In genomic region chr12:17486062-17486770, GRCm38 (mm10) we compare ENCODE assay signal across 16 mouse cellular contexts. TPM values are rescaled to one million over a fixed set of nuclear protein-coding genes. Genes with fewer than 3 reads are reported as not detected.
A peak's percentile ranks its signal among the peaks of the same experiment; 100 is the strongest.
DNase-seq lines count a peak whose midpoint lies in the region; ATAC-seq and TF ChIP-seq lines count a peak whose summit lies in the region.
"Had no signal": no experiment of that assay in that cellular context is flagged by ENCODE, and none has a peak within 500 bp of the region (broad histone marks: within the 10 kb centered on the region; RNA-seq: fewer than 3 reads in every experiment).

No protein-coding gene starts in this region.

- no peaks in the 10 kb centered on the region for H3K36me3 ChIP-seq in hindbrain, postnatal 0 days (ENCODE audit: insufficient read depth, low read length)
- no peaks in the 10 kb centered on the region for H3K36me3 ChIP-seq in splenic B cell, adult 2 months (ENCODE audit: control insufficient read depth, insufficient read depth, low read length, poor library complexity, severe bottlenecking)
- H3K36me3 ChIP-seq in lung, postnatal 0 days (ENCODE audit: insufficient read depth, low read length), result no peaks in the 10 kb centered on the region

- no peaks in the 10 kb centered on the region for H3K27me3 ChIP-seq in hindbrain, postnatal 0 days (ENCODE audit: insufficient read depth, low read length)
- H3K27me3 ChIP-seq in splenic B cell, adult 2 months (ENCODE audit: control insufficient read depth, insufficient read depth, low read length, poor library complexity, severe bottlenecking), result no peaks in the 10 kb centered on the region
- H3K27me3 ChIP-seq in lung, postnatal 0 days (replicated peaks; ENCODE audit: insufficient read depth, low read length), result no peaks in the 10 kb centered on the region
- H3K27me3 ChIP-seq: Patski had no signal

- H3K27ac ChIP-seq in hindbrain, postnatal 0 days, result no peak overlapping the region
- no peak overlapping the region for H3K27ac ChIP-seq in lung, postnatal 0 days (ENCODE audit: low read length)

- no peak for TF ChIP-seq CTCF in hindbrain, postnatal 0 days (IDR thresholded peaks at IDR 0.05; ENCODE audit: low read depth)
- TF ChIP-seq CTCF in lung, postnatal 0 days (IDR thresholded peaks at IDR 0.05), result no peak

- no peak overlapping the region for H3K4me3 ChIP-seq in hindbrain, postnatal 0 days (ENCODE audit: low read length)
- H3K4me3 ChIP-seq in lung, postnatal 0 days (ENCODE audit: low read depth, low read length), result no peak overlapping the region

- peak; percentile 55 for DNase-seq in heart, adult 11 months
- no peak for DNase-seq in heart, postnatal 10 days
- peak; percentile 5 to 20 for DNase-seq in urinary bladder, postnatal 4 days (ENCODE audit: low spot score in 2 of 2)
- DNase-seq in urinary bladder, postnatal 10 days (ENCODE audit: low spot score), result no peak
- no peak for DNase-seq in hindbrain, postnatal 0 days (ENCODE audit: low spot score)
- DNase-seq in splenic B cell, adult 2 months (ENCODE audit: low read depth, low spot score), result peak; percentile 40
- no peak for DNase-seq in layer of hippocampus, postnatal 25 days (ENCODE audit: extremely low spot score in 1 of 2, low spot score in 1 of 2)
- no peak for DNase-seq in lung, postnatal 0 days (ENCODE audit: low spot score)
- DNase-seq: cerebellum, adult 2 months; gastrocnemius, postnatal 14 days; heart, postnatal 14 days; kidney, postnatal 25 days; layer of hippocampus, adult 9-11 months; lung, embryonic 14.5 days had no signal

- WGBS in hindbrain, postnatal 0 days, result 15% methylated on average over 9 of the region's 9 CpGs
- 36% methylated on average over 9 of the region's 9 CpGs for WGBS in lung, postnatal 0 days

- H3K4me2 ChIP-seq in hindbrain, postnatal 0 days (ENCODE audit: low read depth, low read length), result no peak overlapping the region
- no peak overlapping the region for H3K4me2 ChIP-seq in lung, postnatal 0 days (replicated peaks; ENCODE audit: low read depth, low read length)
- H3K4me2 ChIP-seq: lung, embryonic 14.5 days had no signal

- no peak for TF ChIP-seq EP300 in lung, postnatal 0 days (IDR thresholded peaks at IDR 0.05)

- H3K4me1 ChIP-seq in hindbrain, postnatal 0 days (ENCODE audit: insufficient read depth, low read length), result no peaks in the 10 kb centered on the region
- H3K4me1 ChIP-seq in lung, postnatal 0 days (ENCODE audit: insufficient read depth, low read depth, low read length), result peaks cover 3% of the 10 kb centered on the region; the same call in 1 of the 2 replicates

- 0 out of 2 replicates have a peak, but pooled peaks have one; percentile 41 for ATAC-seq in hindbrain, postnatal 0 days
- no peak for ATAC-seq in lung, postnatal 0 days
- ATAC-seq: intestine, embryonic 16.5 days; Patski had no signal

- intact Hi-C loops in heart, postnatal 10 days (cut with DNase I), result loop anchor here (10.0 kb wide), 1 partner anchor 1639 kb away; no protein-coding TSS in a partner anchor

- H3K9ac ChIP-seq in hindbrain, postnatal 0 days (replicated peaks; ENCODE audit: low read length), result no peak overlapping the region
- H3K9ac ChIP-seq in lung, postnatal 0 days (replicated peaks; ENCODE audit: low read depth), result no peak overlapping the region
- H3K9ac ChIP-seq: lung, embryonic 14.5 days had no signal

- no peaks in the 10 kb centered on the region for H3K9me3 ChIP-seq in hindbrain, postnatal 0 days (ENCODE audit: low read length)
- H3K9me3 ChIP-seq in lung, postnatal 0 days (ENCODE audit: low read length), result no peaks in the 10 kb centered on the region

RNA-seq across cellular contexts. Expression of gene Odc1, which starts 58.4 kb away (rescaled TPM):
- 10 to 100 TPM; 82.0 to 90.0 TPM for total RNA-seq in heart, postnatal 10 days (2021)
- total RNA-seq in hindbrain, postnatal 0 days (2014; rRNA removed), result 193 and 214 TPM in 2 replicates
- polyA plus RNA-seq in hindbrain, postnatal 0 days (2015; fragmentation: Nextera tagmentation; extraction: Ambion mirVana), result 119 and 122 TPM in 2 replicates
- total RNA-seq in layer of hippocampus, postnatal 25 days (2021), result 10 to 100 TPM; 71.6 to 84.0 TPM
- 42.0 and 43.6 TPM in 2 replicates for polyA plus RNA-seq in lung, postnatal 0 days (2015; fragmentation: Nextera tagmentation; extraction: Ambion mirVana)

Comparison
In these comparisons a context has a peak if more than half of its experiments do, and no peak if none do; other contexts are left out.
1. DNase-seq: peak in heart, adult 11 months (single experiment), urinary bladder, postnatal 4 days (2 of 2) and splenic B cell, adult 2 months (single experiment); none in heart, postnatal 10 days (0 of 2), urinary bladder, postnatal 10 days (single experiment), hindbrain, postnatal 0 days (single experiment), layer of hippocampus, postnatal 25 days (0 of 2) and lung, postnatal 0 days (single experiment).